Mouse (Mus musculus) liver, embryonic 16.5 days (tissue): ENCODE data around the gene Rbm5. TPM values are rescaled to one million over a fixed set of nuclear protein-coding genes. Genes with fewer than 3 reads are reported as not detected.
A peak's percentile ranks its signal among the peaks of the same experiment; 100 is the strongest.

ENCODE experiments used
- ATAC-seq: fragments of 200-750 bp; cut with Nextera tagmentation; 2 replicates; pipeline ENCODE4 v1.8.0; 2017; ENCODE audit warnings: low read depth, mild to moderate bottlenecking, moderate number of reproducible peaks, moderate library complexity
- H3K27ac ChIP-seq: fragments of 300-500 bp; sonication (generic); 2 replicates; pipeline ENCODE4 v1.5.1; 2014; ENCODE audit warnings: mild to moderate bottlenecking, low read length
- H3K27me3 ChIP-seq: fragments of 300-500 bp; sonication (generic); 2 replicates; pipeline ENCODE4 v1.6.1; 2014; ENCODE audit warnings: low read depth, low read length, mixed read lengths; ENCODE audit not compliant: control insufficient read depth, insufficient read depth
- H3K36me3 ChIP-seq: fragments of 300-500 bp; sonication (generic); 2 replicates; pipeline ENCODE4 v1.6.1; 2014; ENCODE audit warnings: mild to moderate bottlenecking; ENCODE audit not compliant: control insufficient read depth, insufficient read depth
- H3K4me1 ChIP-seq: fragments of 300-500 bp; sonication (generic); 2 replicates; pipeline ENCODE4 v1.6.1; 2014; ENCODE audit warnings: low read depth, low read length, mixed read lengths; ENCODE audit not compliant: control insufficient read depth
- H3K4me2 ChIP-seq: fragments of 300-500 bp; sonication (generic); 2 replicates; pipeline ENCODE4 v1.6.1; 2014; ENCODE audit warnings: low read depth, low read length, mixed read lengths
- H3K4me3 ChIP-seq: fragments of 300-500 bp; sonication (generic); 2 replicates; pipeline ENCODE4 v1.5.1; 2014; ENCODE audit warnings: low read depth, mild to moderate bottlenecking, low read length
- H3K9ac ChIP-seq: fragments of 300-500 bp; sonication (generic); 2 replicates; pipeline ENCODE4 v1.6.1; 2014; ENCODE audit warnings: low read depth, low read length
- H3K9me3 ChIP-seq: fragments of 300-500 bp; sonication (generic); replicated peaks from 2 replicates; pipeline ENCODE4 v1.6.1; 2016; ENCODE audit warnings: low read length; ENCODE audit not compliant: control insufficient read depth
- WGBS: fragments of 180-500 bp; shearing (Covaris S2); extraction: QIAGEN DNeasy Blood & Tissue Kit; methylation state at CpG from one replicate; pipeline ENCODE4 v1.1.7; 2014; ENCODE audit not compliant: insufficient replicate concordance; 5-methylcytosine and 5-hydroxymethylcytosine counted together
- polyA plus RNA-seq: library from polyadenylated mRNA; unstranded; fragments of >200 nt; fragmentation: Nextera tagmentation; extraction: Ambion mirVana; gene quantifications from 2 replicates; pipeline ENCODE4 v1.2.1, GENCODE M21; 2015

The Rbm5 gene
- polyA plus RNA-seq, 1 experiment from 2014 or later, result 78.3 TPM

DNA sequence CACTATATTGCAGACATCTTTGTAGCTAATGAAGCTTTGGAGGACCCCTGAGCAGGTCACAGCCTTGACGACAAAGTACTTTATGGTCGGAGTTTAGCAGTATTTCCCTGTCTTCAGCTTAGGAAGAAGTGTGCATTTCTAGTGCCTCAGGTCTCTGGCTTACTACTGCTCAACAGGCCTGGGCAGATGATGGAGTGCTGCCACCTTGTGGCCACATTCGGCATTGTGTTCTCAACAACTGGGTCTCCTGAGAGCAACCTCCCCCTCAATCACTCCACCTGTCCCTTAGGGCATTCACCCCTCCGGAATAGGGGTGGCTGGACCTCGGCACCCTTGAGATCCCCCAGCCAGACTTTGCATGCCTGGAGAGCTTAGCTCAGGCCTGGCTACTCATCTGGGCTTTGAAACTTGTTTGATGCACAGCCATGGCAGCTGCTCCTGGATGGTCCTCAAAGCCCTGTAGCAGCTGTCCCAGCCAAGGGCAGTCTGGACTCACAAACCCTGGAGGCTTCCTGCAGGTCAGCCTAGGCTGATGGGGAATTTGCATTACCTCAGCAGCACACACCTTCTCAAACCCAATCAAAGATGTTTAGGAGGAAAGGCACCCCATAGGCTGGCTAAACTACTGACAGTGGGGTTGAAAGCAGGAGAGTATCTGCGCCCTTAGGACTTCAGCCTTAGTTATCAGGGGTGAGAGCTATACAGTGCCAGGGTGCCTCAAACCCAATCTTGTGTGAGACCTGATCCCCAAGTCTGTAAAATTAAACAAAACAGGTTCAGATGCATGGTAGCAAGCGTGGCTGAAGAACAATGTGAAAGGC lies 32.6 kb downstream of the Rbm5 start:
- peak; percentile 58 for ATAC-seq
- Histone ChIP-seq H3K9ac (no peak overlapping the region), H3K9me3 (no peaks in the 10 kb centered on the region), H3K4me3 (no peak overlapping the region), H3K27me3 (peaks cover 22% of the 10 kb centered on the region), H3K4me2 (no peak overlapping the region), H3K4me1 (peaks cover 7% of the 10 kb centered on the region; the same call in 1 of the 2 replicates), H3K27ac (no peak overlapping the region), H3K36me3 (peaks cover 43% of the 10 kb centered on the region)
- WGBS, result 19% methylated on average over 7 of the region's 7 CpGs

DNA sequence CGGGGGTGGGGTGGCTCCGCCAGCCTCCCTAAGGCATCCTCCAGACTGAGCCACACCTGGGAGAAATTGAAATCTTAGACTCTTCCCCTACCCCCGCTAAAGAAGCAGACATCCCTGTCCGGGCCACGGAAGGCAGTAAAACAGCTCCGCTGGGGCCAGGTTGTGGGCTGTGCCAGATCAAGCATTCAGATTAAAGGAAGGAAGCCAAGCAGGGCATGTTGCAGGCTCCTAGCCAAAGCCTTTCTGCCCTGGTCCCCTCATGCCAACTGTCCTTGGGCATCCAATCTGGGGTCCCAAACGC lies 34.7 kb downstream of the Rbm5 start:
- H3K4me1 ChIP-seq, result peaks cover 7% of the 10 kb centered on the region; the same call in 1 of the 2 replicates
- no peak overlapping the region for H3K9ac ChIP-seq
- no peaks in the 10 kb centered on the region for H3K9me3 ChIP-seq
- H3K27me3 ChIP-seq, result peaks cover 22% of the 10 kb centered on the region
- H3K4me3 ChIP-seq, result no peak overlapping the region
- H3K4me2 ChIP-seq, result no peak overlapping the region
- no peak overlapping the region for H3K27ac ChIP-seq
- 1% methylated on average over 7 of the region's 7 CpGs for WGBS
- no peak for ATAC-seq
- peaks cover 22% of the 10 kb centered on the region for H3K36me3 ChIP-seq

DNA sequence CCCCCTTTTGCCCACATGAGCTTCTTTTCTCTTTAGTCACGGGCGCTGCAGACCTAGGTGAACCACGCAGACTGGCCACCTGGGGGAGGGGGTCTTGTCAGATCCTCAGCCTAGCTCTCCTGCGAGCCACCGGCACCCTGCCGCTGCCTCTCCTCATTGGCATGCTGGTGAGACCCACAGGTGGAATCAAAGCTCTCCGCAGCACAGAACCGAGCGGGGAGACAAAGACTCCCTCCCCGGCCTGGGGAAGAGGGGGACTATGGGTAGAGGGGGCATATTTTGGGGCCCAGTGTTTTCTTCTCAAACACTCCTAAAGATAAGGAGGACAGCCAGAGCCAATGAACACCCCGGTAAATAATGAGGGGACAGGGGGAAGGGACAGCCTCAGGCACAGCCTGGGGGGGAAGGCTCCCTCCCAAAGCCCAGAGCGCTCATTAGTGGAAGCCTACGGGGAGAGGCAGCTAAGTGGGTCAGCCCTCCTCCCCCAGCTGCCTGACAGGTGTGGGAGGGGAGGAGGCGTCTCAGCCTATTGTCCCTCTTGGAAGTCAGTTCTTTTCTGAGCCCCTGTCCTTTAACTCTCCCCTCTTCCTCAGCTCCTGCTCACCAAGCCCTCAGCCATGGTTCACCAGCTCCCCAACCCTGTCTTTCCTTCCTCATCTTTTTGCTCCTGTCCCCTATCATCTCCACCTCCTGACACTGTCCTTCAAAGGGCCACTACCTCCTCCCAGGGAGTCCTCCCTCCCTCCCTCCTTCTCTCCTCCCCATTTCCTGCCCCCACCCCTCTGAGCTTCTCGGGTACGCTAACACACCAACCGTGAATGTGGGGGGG lies 35.2 kb downstream of the Rbm5 start:
- H3K27ac ChIP-seq, result no peak overlapping the region
- 10% methylated on average over 17 of the region's 17 CpGs for WGBS
- H3K9ac ChIP-seq, result no peak overlapping the region
- H3K4me1 ChIP-seq, result peaks cover 7% of the 10 kb centered on the region; the same call in 1 of the 2 replicates
- no peak overlapping the region for H3K4me3 ChIP-seq
- H3K36me3 ChIP-seq, result peaks cover 16% of the 10 kb centered on the region
- H3K27me3 ChIP-seq, result peaks cover 22% of the 10 kb centered on the region
- no peaks in the 10 kb centered on the region for H3K9me3 ChIP-seq
- H3K4me2 ChIP-seq, result no peak overlapping the region
- no peak for ATAC-seq

DNA sequence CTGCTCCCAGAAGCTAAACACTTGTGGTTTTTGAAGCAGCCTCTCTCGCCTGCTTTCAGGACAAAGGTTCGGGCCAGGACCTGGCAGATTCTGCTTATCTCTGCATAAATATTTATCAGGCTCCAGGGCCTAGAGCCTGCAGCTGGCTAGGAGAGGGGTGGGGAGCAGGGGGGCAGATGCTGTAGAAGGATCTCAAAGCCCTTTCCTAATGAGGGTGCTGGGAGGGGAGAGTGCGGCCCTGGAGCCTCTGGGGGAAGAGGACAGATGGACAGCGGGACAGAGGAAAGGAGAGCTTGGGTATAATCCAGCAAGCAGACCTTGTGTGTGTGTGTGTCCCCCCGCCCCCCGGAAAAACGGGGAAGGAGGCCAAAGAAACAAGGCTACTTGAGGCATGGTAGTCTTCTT lies 36.2 kb downstream of the Rbm5 start:
- Histone ChIP-seq H3K4me1 (peaks cover 7% of the 10 kb centered on the region; the same call in 1 of the 2 replicates), H3K27me3 (peaks cover 22% of the 10 kb centered on the region), H3K36me3 (peaks cover 9% of the 10 kb centered on the region), H3K4me2 (no peak overlapping the region), H3K27ac (no peak overlapping the region), H3K4me3 (no peak overlapping the region), H3K9me3 (no peaks in the 10 kb centered on the region), H3K9ac (no peak overlapping the region)
- 12% methylated on average over 6 of the region's 7 CpGs for WGBS
- no peak for ATAC-seq

DNA sequence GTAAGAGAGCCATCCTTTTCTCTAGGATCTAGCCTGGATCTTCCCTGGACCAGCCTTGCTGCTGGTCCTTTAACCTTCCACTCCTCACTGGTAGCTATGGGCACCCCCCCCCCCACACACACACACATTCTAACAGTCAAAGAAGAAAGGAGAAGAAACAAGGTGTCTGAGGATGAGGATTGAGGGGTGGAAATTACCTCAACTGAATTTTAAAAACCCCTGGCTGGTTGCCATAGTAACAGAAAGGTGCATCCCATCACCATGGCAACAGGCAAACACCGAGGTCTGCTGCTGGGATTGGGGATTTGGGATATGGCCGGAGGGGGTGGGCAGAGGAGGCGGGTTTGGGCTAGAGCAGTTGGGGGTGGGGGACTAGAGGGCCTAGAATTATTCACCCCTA lies 41.1 kb downstream of the Rbm5 start:
- H3K36me3 ChIP-seq, result no peaks in the 10 kb centered on the region
- no peak overlapping the region for H3K9ac ChIP-seq
- H3K27me3 ChIP-seq, result 0 out of 2 replicates have a peak, but pooled peaks cover 2% of the 10 kb centered on the region
- 52% methylated on average over 3 of the region's 3 CpGs for WGBS
- H3K4me2 ChIP-seq, result no peak overlapping the region
- H3K4me1 ChIP-seq, result no peaks in the 10 kb centered on the region
- no peak overlapping the region for H3K4me3 ChIP-seq
- H3K27ac ChIP-seq, result no peak overlapping the region
- H3K9me3 ChIP-seq, result no peaks in the 10 kb centered on the region
- ATAC-seq, result no peak

DNA sequence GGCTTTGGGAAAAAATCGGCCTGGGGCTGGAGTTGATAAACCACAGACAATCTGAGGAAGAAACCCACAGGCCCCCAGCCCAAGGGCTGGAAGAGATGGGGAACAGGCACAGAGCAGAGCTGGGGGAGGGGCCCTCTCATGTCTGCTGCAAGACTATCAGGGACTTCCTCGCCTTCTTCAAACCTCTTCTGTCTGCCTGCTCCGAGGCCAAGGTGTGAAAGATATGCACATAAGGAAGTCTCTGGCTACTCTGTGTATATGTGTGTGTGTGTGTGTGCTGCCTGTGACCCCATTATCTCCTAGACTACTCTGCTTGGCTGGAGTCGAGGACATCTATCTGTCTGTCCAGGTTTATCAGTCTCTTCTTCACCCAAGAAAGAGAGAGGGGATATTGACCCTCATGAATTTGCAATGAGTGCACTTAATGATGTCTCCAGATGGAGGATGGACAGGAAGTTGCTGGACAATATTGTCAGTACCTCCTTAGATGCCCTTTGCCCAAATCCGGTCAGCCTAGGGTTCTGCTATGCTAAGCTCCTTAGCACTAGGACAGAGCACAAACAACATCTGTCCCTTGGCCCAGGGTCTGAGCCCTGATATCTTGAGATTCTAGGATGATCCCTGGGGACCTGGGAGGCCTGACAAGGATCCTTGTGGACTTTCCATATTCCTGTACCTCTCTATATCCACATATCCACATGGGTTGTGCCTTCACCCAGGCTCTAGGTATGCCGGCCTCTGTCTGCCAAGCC lies 41.7 kb downstream of the Rbm5 start:
- no peaks in the 10 kb centered on the region for H3K9me3 ChIP-seq
- H3K9ac ChIP-seq, result no peak overlapping the region
- whole genome bisulfite sequencing, result 33% methylated on average over 6 of the region's 6 CpGs
- H3K27ac ChIP-seq, result no peak overlapping the region
- H3K36me3 ChIP-seq, result no peaks in the 10 kb centered on the region
- no peak for ATAC-seq
- H3K4me2 ChIP-seq, result no peak overlapping the region
- no peak overlapping the region for H3K4me3 ChIP-seq
- 0 out of 2 replicates have a peak, but pooled peaks cover under 1% of the 10 kb centered on the region for H3K27me3 ChIP-seq
- no peaks in the 10 kb centered on the region for H3K4me1 ChIP-seq

DNA sequence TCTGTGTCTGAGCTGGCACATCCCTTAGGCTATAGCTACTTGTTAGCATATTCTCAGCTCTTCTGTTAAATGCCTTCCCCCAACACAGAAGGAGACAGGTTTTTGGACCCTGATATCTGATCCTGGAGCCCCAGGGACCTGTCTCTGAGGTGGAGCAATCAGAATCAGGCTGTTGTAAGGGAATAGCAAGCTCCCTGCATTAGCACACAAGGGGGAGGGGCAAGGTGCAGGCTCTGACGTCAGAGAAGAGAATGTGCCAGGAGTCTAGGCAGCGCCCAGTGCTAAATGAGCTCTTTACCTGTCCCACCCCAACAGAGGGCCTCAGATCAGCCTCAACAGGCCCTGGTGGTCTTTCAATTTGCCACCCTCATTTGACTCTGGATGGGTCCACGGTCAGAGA lies 43.8 kb downstream of the Rbm5 start:
- H3K36me3 ChIP-seq, result no peaks in the 10 kb centered on the region
- no peak for ATAC-seq

DNA sequence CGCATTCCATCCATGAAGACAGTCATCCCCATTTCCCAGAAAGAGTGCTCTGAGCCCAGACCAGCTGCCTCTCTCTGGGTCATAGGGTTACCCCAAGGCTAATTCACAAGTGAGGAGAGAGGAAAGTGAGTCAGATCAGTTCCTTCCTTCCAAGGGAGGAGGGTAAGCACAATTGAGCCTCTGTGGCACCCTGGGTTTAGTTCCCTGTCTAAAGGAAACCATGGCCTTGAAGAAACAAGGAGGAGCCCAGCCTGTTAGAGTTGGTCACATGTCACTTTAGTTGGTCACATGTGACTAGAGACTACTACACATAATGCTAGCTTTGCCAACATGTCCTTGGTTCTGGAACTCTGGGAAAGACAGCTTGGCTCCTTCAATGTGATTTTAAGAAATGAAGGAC lies 46.0 kb downstream of the Rbm5 start:
- no peak overlapping the region for H3K9ac ChIP-seq
- no peak overlapping the region for H3K4me3 ChIP-seq
- no peak overlapping the region for H3K4me2 ChIP-seq
- peaks cover 10% of the 10 kb centered on the region for H3K4me1 ChIP-seq
- 68% methylated on average over 1 of the region's 1 CpGs for WGBS
- no peaks in the 10 kb centered on the region for H3K27me3 ChIP-seq
- H3K27ac ChIP-seq, result peak overlapping the region; percentile 43; the same call in 1 of the 2 replicates
- peak; percentile 27; the same call in 1 of the 2 replicates for ATAC-seq
- no peaks in the 10 kb centered on the region for H3K9me3 ChIP-seq
- H3K36me3 ChIP-seq, result no peaks in the 10 kb centered on the region

More for the DNA sequence above, 43.8 kb downstream of the Rbm5 start:
- H3K27me3 ChIP-seq, result no peaks in the 10 kb centered on the region
- H3K9ac ChIP-seq, result no peak overlapping the region
- H3K4me1 ChIP-seq, result peaks cover 10% of the 10 kb centered on the region
- H3K9me3 ChIP-seq, result no peaks in the 10 kb centered on the region
- H3K4me2 ChIP-seq, result no peak overlapping the region
- WGBS, result 42% methylated on average over 3 of the region's 3 CpGs
- no peak overlapping the region for H3K4me3 ChIP-seq
- no peak overlapping the region for H3K27ac ChIP-seq
